Mouse (Mus musculus) thymus, postnatal 0 days (tissue): ENCODE results near the gene Cdk17. TPM values are rescaled to one million over a fixed set of nuclear protein-coding genes. Genes with fewer than 3 reads are reported as not detected.

Experiments
- DNase-seq: peaks from one replicate; pipeline ENCODE4 v3.0.0-alpha.2; 2015; ENCODE audit warnings: low spot score
- polyA plus RNA-seq: library from polyadenylated mRNA; unstranded; fragments of >200 nt; fragmentation: Nextera tagmentation; extraction: Ambion mirVana; gene quantifications from 2 replicates; pipeline ENCODE4 v1.2.1, GENCODE M21; 2015

Cdk17 gene
- polyA plus RNA-seq, 1 experiment from 2014 or later, result 55.3 TPM

DNA sequence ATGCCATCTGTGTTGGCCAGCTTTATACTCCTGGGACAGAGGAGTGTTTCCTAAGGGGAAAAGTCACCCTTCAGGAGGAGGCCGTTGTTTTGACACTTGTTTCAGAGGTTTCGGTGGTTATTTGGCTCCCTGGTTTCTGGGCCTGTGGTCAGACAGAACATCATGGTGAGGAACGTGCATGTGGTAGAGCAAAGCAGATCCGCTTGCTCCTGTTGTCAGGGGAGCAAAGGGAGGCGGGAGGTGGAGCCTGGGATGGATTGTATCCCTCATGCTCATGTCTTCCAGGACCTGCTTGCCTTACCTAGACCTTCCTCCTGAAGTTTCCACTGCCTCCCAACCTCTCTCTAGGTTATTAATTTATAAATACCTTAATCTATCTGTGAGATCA lies 5.7 kb downstream of the Cdk17 start:
- DNase-seq, result no peak

DNA sequence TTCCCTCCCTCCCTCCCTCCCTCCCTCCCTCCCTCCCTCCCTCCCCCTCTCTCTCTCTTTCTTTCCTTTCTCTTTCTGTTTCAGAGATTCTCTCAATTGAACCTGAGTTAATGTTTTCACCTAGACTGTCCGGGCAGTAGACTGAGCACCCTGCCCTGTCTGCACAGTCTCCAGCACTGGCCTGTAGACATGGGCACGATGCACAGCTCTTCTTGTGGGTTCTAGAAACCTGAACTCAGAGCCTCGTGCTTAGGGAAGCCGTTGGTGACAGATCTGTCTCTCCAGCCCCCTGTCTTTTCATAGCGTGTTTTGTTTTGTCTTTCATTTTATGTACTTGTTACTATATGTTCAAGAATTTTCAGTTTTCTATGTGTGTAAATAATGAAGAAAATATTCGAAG lies 6.6 kb downstream of the Cdk17 start:
- DNase-seq, result peak; percentile 30

- no peak for DNase-seq
These were observed 7.4 kb downstream of the Cdk17 start for GRCm38 (mm10) chr10:93168067-93168466.

DNA sequence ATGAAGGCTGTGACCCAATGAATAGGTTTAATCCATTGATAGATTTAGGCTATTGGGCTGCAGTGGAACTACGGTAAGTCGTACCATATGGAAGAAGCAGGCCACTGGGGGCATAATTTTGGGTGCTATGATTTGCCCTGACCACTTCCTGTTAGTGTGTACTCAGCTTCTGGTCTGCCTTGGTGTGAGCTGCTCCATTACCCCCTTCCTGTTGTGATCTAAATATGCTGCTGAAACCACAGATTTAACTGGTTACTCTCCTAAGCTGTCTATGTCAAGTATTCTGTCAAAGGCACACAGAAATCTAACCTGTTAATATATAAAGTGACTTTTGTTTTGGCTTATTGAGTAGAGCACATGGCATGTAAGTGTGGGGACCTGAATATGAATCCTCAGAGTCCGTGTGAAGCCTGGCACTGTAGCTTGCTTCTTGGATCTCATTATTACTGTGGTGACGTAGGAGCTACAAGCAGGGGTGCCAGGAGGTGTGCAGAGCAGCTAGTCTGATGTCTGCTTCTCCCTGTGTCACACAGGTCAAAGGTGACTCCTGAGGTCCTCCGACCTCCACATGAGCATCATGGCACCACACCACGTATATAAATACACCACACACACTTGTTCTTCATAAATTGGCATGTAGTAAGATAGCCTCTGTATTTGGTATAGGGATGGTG lies 10.6 kb downstream of the Cdk17 start:
- peak; percentile 61 for DNase-seq

DNA sequence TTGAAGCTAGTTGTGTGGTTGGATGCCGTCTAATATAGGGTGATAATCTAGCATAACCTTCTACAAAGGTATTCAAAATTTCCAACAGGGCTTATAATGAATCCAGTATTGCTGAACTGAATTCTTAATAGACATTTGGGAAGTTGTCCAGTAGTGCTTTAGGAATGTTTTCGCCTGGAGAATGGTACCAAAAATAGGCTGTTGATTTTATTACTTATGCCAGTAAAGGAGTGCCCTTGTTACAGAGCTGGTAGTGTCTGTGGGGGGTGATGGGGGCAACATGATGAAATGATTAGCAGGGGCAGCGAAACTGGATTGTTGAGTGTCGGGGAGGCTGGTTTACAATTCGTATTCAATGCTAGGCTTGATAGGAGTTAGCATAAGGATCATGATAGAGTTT lies 16.8 kb downstream of the Cdk17 start:
- no peak for DNase-seq

GRCm38 (mm10) chr10:93177874-93178273 lies 17.2 kb downstream of the Cdk17 start:
- DNase-seq, result no peak

- DNase-seq, result no peak
These were observed 18.0 kb downstream of the Cdk17 start for GRCm38 (mm10) chr10:93178662-93179061.

DNA sequence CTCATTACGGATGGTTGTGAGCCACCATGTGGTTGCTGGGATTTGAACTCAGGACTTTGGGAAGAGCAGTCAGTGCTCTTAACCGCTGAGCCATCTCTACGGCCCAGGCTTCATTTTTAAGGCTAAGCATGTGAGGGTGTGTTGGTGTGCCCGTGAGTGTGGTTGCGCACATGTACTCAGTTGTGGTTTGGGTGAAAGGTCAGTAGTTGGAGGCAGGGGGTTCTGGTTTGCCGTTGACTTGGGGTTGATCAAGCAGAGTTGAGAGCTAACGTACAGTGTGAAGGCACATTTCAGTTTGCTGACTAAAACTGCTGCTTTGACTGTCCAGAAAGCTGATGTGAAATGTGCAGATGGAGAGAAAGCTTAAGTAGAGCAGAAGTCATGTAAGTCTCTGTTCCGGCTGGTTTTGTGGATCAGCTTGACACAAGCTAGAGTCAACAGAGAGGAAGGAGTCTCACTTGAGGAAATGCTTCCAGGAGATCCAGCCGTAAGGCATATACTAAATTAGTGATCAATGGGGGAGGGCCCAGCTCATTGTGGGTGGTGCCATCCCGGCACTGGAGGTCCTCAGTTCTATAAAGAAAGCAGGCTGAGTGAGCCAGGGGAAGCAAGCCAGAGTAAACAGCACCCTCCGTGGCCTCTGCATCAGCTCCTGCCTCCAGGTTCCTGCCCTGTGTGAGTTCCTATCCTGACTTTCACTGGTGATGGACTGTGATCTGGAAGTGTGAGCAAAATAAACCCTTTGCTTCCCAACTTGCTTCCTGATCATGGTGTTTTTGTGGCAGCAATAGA lies 19.2 kb downstream of the Cdk17 start:
- no peak for DNase-seq

- DNase-seq, result no peak
These were observed 23.8 kb downstream of the Cdk17 start for GRCm38 (mm10) chr10:93184351-93184976.

DNA sequence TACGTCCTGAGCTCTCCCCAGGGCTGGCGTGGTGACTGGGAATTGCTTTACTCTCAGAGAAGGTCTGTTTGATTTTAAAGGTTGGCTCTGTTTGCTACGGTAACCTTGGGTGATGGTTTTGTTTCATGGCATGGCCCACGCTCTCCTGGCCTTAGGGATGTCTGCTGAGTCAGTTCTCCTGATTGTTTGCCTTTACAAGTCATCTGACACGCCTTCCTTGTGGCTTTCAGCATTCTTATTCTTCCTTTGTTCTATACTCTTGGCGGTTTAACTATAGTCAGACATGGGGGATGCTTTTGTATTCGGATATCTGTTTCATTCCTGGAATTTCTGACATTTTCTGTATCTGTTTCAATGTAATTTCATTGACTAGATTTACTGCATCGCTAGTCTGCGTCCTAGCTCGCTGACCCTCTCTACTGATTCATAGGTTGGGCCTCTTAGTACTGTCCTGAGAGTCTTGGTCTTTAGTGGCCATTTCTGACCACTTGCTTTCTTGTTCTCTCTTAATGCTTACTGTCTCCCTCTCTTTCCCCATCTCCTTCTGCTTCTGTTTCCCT lies 27.8 kb downstream of the Cdk17 start:
- no peak for DNase-seq

DNA sequence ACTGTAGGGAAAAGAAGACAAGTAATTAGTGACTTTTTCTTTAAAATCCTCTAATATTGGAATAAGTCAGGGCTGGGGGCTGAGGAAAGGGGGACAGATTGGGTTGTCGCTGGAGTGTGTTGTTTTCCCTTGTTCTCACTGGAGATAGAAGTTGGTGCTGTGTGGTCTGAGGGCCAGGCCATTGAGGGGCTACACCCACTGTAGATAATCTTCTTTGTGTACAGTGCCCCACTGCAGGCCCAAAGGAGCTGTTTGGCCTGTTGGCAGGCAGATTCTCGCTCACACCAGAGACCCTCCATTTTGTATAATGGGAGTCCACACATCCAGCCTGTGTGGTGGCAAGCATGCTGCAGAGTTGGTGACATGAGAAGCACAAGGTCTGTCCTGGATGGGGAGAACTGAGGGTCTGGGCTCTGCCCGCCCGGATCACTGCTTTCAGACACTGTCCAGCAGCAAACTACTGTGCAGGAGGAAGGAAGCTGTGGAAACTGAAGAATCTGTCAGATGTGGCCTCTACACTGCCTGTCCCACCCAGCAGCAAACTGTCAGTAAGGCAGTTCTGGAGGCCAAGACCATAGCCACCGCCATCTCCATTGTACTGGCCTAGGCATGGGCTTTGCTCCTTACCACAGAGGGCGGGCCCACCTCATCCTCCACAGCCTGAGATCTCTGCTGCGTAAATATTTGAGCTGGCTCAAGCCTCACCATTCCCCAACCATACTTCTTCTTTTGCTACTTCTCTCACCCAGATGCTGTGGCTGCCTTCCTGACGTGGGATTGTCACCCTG lies 30.0 kb downstream of the Cdk17 start:
- DNase-seq, result no peak

DNA sequence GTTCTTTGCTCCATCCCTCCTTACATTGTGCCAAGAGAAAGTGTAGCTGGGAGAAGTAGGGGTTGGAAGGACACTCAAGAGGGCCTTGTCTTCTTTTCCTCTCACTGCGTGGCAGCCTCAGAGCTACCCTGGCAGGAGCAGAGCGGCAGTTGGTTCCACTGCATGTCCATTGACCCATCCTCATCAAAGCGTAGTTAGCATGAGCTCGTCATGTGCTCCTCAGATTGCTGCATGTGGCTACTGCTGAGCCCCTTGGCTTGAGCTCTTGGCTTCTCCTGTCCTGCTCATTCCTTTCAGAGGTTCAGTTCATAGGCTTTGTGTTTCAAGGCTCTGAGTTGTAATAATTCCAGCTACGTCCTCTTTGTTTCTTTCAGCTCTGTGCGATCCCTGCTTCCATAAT lies 36.4 kb downstream of the Cdk17 start:
- no peak for DNase-seq

- no peak for DNase-seq
These were observed 38.3 kb downstream of the Cdk17 start for GRCm38 (mm10) chr10:93198958-93199357.

- no peak for DNase-seq
These were observed 41.3 kb downstream of the Cdk17 start for GRCm38 (mm10) chr10:93201846-93202458.

- DNase-seq, result no peak
These were observed 44.7 kb downstream of the Cdk17 start for GRCm38 (mm10) chr10:93205287-93205956.

DNA sequence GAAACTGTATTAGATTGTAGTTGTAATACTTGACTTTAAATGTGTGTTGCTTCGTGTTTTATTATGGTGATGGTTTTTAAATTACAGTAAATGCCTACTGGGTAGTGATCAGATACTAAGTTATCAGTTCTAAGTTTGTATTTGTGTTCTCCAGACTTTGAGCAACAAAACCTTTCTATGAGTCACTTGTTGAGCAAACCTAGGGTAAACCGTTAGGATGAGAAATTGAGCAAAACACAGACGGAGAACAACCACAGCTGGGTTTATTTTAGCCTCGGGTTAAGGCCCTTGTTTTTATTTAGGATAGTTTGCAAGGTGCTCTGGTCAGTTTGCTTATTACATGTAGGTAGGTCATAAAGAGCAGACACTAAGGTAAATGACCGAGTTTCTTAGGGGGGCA lies 46.5 kb downstream of the Cdk17 start:
- no peak for DNase-seq

- no peak for DNase-seq
These were observed 52.0 kb downstream of the Cdk17 start for GRCm38 (mm10) chr10:93212699-93213098.

- DNase-seq, result no peak
These were observed 52.7 kb downstream of the Cdk17 start for GRCm38 (mm10) chr10:93213339-93213738.

- DNase-seq, result no peak
These were observed 53.6 kb downstream of the Cdk17 start for GRCm38 (mm10) chr10:93214251-93214650.

DNA sequence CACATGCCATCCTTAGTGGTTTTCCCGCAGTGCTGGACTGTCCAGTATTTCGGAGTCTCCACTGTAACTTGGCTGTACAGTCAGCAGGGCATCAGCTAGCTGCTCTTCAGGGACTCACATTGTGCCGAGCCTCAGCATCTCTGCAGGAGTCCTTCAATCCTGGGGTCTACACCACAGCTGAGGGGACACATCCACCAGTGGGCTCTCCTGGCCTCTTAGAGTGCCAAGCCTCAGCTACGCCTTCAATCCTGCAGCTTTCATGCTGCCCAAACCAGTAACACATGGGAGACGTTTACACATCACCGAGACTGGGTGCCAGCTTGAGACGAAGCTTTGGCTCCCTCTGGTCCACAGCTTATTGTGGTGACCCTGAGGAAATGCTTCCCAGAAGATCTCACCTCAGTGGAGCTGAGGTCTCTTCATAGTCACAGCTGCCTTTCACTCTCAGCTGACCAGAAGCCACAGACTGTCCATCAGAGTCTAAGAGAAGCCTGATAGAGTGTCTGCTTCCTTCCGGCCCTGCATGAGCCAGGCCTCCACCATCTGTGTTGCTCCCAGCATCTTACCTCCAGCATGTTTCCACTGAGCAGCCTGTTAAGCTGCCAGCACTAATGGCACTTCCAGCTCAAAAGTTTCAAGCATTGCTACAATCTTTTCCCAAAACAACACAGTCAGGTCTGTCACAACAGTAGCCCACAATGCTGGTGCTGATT lies 54.5 kb downstream of the Cdk17 start:
- DNase-seq, result no peak
